Mouse (Mus musculus) left cerebral cortex, adult 2 months (tissue): ENCODE data around the gene Rnf6. TPM values are rescaled to one million over a fixed set of nuclear protein-coding genes. Genes with fewer than 3 reads are reported as not detected.

ENCODE experiments used
- DNase-seq, 2 experiments: peaks; one replicate each; pipeline ENCODE4 v3.0.0; 2021 to 2022; ENCODE audit warnings: low spot score in 2 of 2, mixed read lengths in 1 of 2; ENCODE audit errors: extremely low spot score in 1 of 2
- H3K27ac ChIP-seq: fragments of 200-600 bp; 2 replicates; pipeline ENCODE4 v1.8.1; 2022
- H3K4me3 ChIP-seq: fragments of 200-600 bp; 2 replicates; pipeline ENCODE4 v1.8.1; 2022
- CTCF ChIP-seq: fragments of 200-600 bp; IDR thresholded peaks from 2 replicates; pipeline ENCODE4 v1.8.1; 2022; ENCODE audit warnings: antibody characterized with exemption, mild to moderate bottlenecking, moderate library complexity
- intact Hi-C: fragments of 180-260 bp; cut with DNase I; formaldehyde crosslinking; loops from one replicate; pipeline ENCODE4 v1.15.1; 2025
- long read RNA-seq, 2 experiments: library from polyadenylated mRNA; stranded (forward); transcript quantifications; one replicate each; pipeline ENCODE4 v2.0.0; 2021; ENCODE audit warnings: borderline mapping rate in 2 of 2
- total RNA-seq, 2 experiments: library from RNA; stranded (reverse); gene quantifications; 2 replicates each; pipeline ENCODE4 v1.2.3; 2021

Rnf6 gene
- 10 to 100 TPM; 76.0 to 80.1 TPM for total RNA-seq
- long read RNA-seq, experiment 1, transcript Rnf6-206 (5 exons, 3,452 nt) = major isoform, 64 of 140 reads
- long read RNA-seq, experiment 1, transcript Rnf6-208 (5 exons, 3,276 nt) = minor isoform, 20 of 140 reads
- long read RNA-seq, experiment 1, transcript Rnf6-201 (5 exons, 2,388 nt) = minor isoform, 18 of 140 reads
- long read RNA-seq, experiment 1, partial matches to known transcripts = 33 of 140 reads
- long read RNA-seq, experiment 1, other reads (novel, unspliced or antisense) = 5 of 140 reads
- long read RNA-seq, experiment 2, transcript Rnf6-208 (5 exons, 3,276 nt) = minor isoform, 11 of 86 reads
- long read RNA-seq, experiment 2, transcript Rnf6-206 (5 exons, 3,452 nt) = major isoform, 49 of 86 reads
- long read RNA-seq, experiment 2, partial matches to known transcripts = 19 of 86 reads
- long read RNA-seq, experiment 2, other reads (novel, unspliced or antisense) = 3 of 86 reads

- intact Hi-C loops = loop anchor here (1.0 kb wide), 1 partner anchor 9 kb away; no protein-coding TSS in a partner anchor
- peak; percentile 28 for TF ChIP-seq CTCF
- peak within 1 kb of the TSS; percentile 90 for H3K4me3 ChIP-seq
- DNase-seq = peak; percentile 87 to 93
- peak within 1 kb of the TSS; percentile 90 for H3K27ac ChIP-seq
These were observed at the start of gene Rnf6 for GRCm38 (mm10) chr5:146220879-146221714. Gene Rnf6 (minus strand): TSS chr5:146221555.

GRCm38 (mm10) chr5:146270593-146270992 is 49.2 kb upstream of the Rnf6 start:
- intact Hi-C loops = loop anchor here (5.0 kb wide), 1 partner anchor 38 kb away; the partner anchor contains the start of gene Cdk8
- Histone ChIP-seq H3K4me3 (no peak overlapping the region), H3K27ac (no peak overlapping the region)
- no peak for DNase-seq
- no peak for TF ChIP-seq CTCF

- Histone ChIP-seq H3K4me3 (no peak overlapping the region), H3K27ac (no peak overlapping the region)
- DNase-seq = no peak
- TF ChIP-seq CTCF = no peak
- intact Hi-C loops = no loop called here
These were observed 46.4 kb upstream of the Rnf6 start for GRCm38 (mm10) chr5:146267776-146268175.

- Histone ChIP-seq H3K4me3 (no peak overlapping the region), H3K27ac (no peak overlapping the region)
- no peak for DNase-seq
- no peak for TF ChIP-seq CTCF
- intact Hi-C loops = no loop called here
These were observed 44.7 kb upstream of the Rnf6 start for GRCm38 (mm10) chr5:146265934-146266591.

GRCm38 (mm10) chr5:146260003-146260402 is 38.6 kb upstream of the Rnf6 start:
- DNase-seq = no peak
- peak; percentile 6; the same call in 1 of the 2 replicates for TF ChIP-seq CTCF
- intact Hi-C loops = no loop called here
- no peak overlapping the region for H3K4me3 ChIP-seq
- H3K27ac ChIP-seq = no peak overlapping the region

- no peak for DNase-seq
- Histone ChIP-seq H3K4me3 (no peak overlapping the region), H3K27ac (no peak overlapping the region)
- no peak for TF ChIP-seq CTCF
- intact Hi-C loops = no loop called here
These were observed 32.3 kb upstream of the Rnf6 start for GRCm38 (mm10) chr5:146253644-146254043.

- DNase-seq = no peak
- no peak overlapping the region for H3K27ac ChIP-seq
- intact Hi-C loops = no loop called here
- no peak for TF ChIP-seq CTCF
- no peak overlapping the region for H3K4me3 ChIP-seq
These were observed 30.5 kb upstream of the Rnf6 start for GRCm38 (mm10) chr5:146251663-146252429.

- no peak overlapping the region for H3K27ac ChIP-seq
- H3K4me3 ChIP-seq = no peak overlapping the region
- intact Hi-C loops = no loop called here
- no peak for DNase-seq
- TF ChIP-seq CTCF = no peak
These were observed 29.2 kb upstream of the Rnf6 start for GRCm38 (mm10) chr5:146250369-146251075.

- H3K27ac ChIP-seq = no peak overlapping the region
- no peak for TF ChIP-seq CTCF
- intact Hi-C loops = no loop called here
- no peak overlapping the region for H3K4me3 ChIP-seq
- DNase-seq = no peak
These were observed 27.4 kb upstream of the Rnf6 start for GRCm38 (mm10) chr5:146248746-146249145.

- Histone ChIP-seq H3K27ac (no peak overlapping the region), H3K4me3 (no peak overlapping the region)
- intact Hi-C loops = no loop called here
- TF ChIP-seq CTCF = no peak
- no peak for DNase-seq
These were observed 26.4 kb upstream of the Rnf6 start for GRCm38 (mm10) chr5:146247709-146248108.
